Mouse (Mus musculus) cerebellum, postnatal 10 days (tissue): Measurements from ENCODE around the gene Olfr1337.

Source experiments
- DNase-seq, 2 experiments: peaks; one replicate each; pipeline ENCODE4 v3.0.0; 2021; ENCODE audit warnings: mixed read lengths in 2 of 2

Gene Olfr1337

GRCm38 (mm10) chr4:118782486-118782885 lies at the start of gene Olfr1337:
Gene Olfr1337 (minus strand): TSS chr4:118782586.
- DNase-seq: no peak

- peak; percentile 40 to 63 for DNase-seq
These were observed 36.5 kb upstream of the Olfr1337 start for GRCm38 (mm10) chr4:118818921-118819320.

GRCm38 (mm10) chr4:118809844-118810243 lies 27.5 kb upstream of the Olfr1337 start, which contains the start of gene Olfr1335:
Gene Olfr1335 (minus strand): TSS chr4:118809944.
- no peak for DNase-seq

- DNase-seq: peak; percentile 52 to 62
These were observed 10.4 kb upstream of the Olfr1337 start for GRCm38 (mm10) chr4:118792796-118793195.

GRCm38 (mm10) chr4:118758637-118759036 lies 23.7 kb downstream of the Olfr1337 start, which contains the start of gene Olfr1338:
Gene Olfr1338 (minus strand): TSS chr4:118758737.
- no peak for DNase-seq

- peak; percentile 38 to 70 for DNase-seq
These were observed 40.5 kb downstream of the Olfr1337 start for GRCm38 (mm10) chr4:118741881-118742280.

GRCm38 (mm10) chr4:118740988-118741698 lies 41.2 kb downstream of the Olfr1337 start:
- DNase-seq: peak in 1 of 2 experiments; percentile 6

GRCm38 (mm10) chr4:118739574-118739973 lies 42.8 kb downstream of the Olfr1337 start:
- DNase-seq: no peak

GRCm38 (mm10) chr4:118731875-118732274 lies 50.5 kb downstream of the Olfr1337 start, which contains the start of gene Olfr1339:
Gene Olfr1339 (plus strand): TSS chr4:118732175.
- no peak for DNase-seq
